Mouse (Mus musculus) sigmoid colon, adult 10 weeks (tissue): ENCODE data around the gene Scgb1b2. TPM values are rescaled to one million over a fixed set of nuclear protein-coding genes. Genes with fewer than 3 reads are reported as not detected.

ENCODE experiments used
- polyA plus RNA-seq: library from polyadenylated mRNA; stranded (reverse); fragments of 350-450 nt; fragmentation: Illumina TruSeq; extraction: RNeasy Lipid Tissue Mini Kit (QIAGEN cat#74804); gene quantifications from one replicate; pipeline ENCODE4 v1.2.3, GENCODE M21; 2014; ENCODE audit warnings: low read depth, low replicate concordance

The Scgb1b2 gene
- polyA plus RNA-seq: not detected

GRCm38 (mm10) chr7:31291721-31292120, at the start of gene Scgb1b2:
Scgb1b2 (minus strand) TSS chr7:31291821.

GRCm38 (mm10) chr7:31290208-31290607, 1.4 kb downstream of the Scgb1b2 start, which contains the start of gene Scgb2b2:
Scgb2b2 (plus strand) TSS chr7:31290508.

Other genes starting within 250 kb of the Scgb1b2 start
- 8.9 TPM for gene Fxyd5, start 249.3 kb downstream of the Scgb1b2 start, polyA plus RNA-seq
- not detected for gene Fxyd7, start 240.4 kb downstream of the Scgb1b2 start, polyA plus RNA-seq
- gene Fxyd1, start 234.6 kb downstream of the Scgb1b2 start, polyA plus RNA-seq: 4.1 TPM
- gene Lgi4, start 232.5 kb downstream of the Scgb1b2 start, polyA plus RNA-seq: 1.1 TPM
- gene Fxyd3, start 215.1 kb downstream of the Scgb1b2 start, polyA plus RNA-seq: 55.5 TPM
- gene Hpn, start 176.5 kb downstream of the Scgb1b2 start, polyA plus RNA-seq: 0.76 TPM
- not detected for gene Scn1b, start 164.8 kb downstream of the Scgb1b2 start, polyA plus RNA-seq
- gene Gramd1a, start 135.9 kb downstream of the Scgb1b2 start, polyA plus RNA-seq: 7.0 TPM
- not detected for gene Scgb2b2, start 1.3 kb downstream of the Scgb1b2 start, polyA plus RNA-seq
- not detected for gene Scgb2b3, start 70.3 kb upstream of the Scgb1b2 start, polyA plus RNA-seq
- 5.0 TPM for gene Scgb1b3, start 83.8 kb upstream of the Scgb1b2 start, polyA plus RNA-seq